Mouse (Mus musculus) neural tube, embryonic 13.5 days (tissue): ENCODE data around the gene Galk1. TPM values are rescaled to one million over a fixed set of nuclear protein-coding genes. Genes with fewer than 3 reads are reported as not detected.
"Not testable (repeated sequence)": the region's sequence is repeated elsewhere in the genome, so short reads cannot be mapped to it uniquely, and the experiment has no call there.

Experiments
- ATAC-seq: fragments of 200-750 bp; cut with Nextera tagmentation; 2 replicates; pipeline ENCODE4 v1.8.0; 2017; ENCODE audit warnings: low read depth, mild to moderate bottlenecking, moderate TSS enrichment, moderate library complexity
- H3K27ac ChIP-seq: fragments of 300-500 bp; sonication (generic); replicated peaks from 2 replicates; pipeline ENCODE4 v1.5.1; 2015; ENCODE audit warnings: moderate library complexity, mild to moderate bottlenecking, inconsistent platforms
- H3K27me3 ChIP-seq: fragments of 300-500 bp; sonication (generic); 2 replicates; pipeline ENCODE4 v1.6.1; 2015; ENCODE audit warnings: mild to moderate bottlenecking, inconsistent platforms
- H3K36me3 ChIP-seq: fragments of 300-500 bp; sonication (generic); 2 replicates; pipeline ENCODE4 v1.6.1; 2015; ENCODE audit warnings: mild to moderate bottlenecking, inconsistent platforms
- H3K4me1 ChIP-seq: fragments of 300-500 bp; sonication (generic); replicated peaks from 2 replicates; pipeline ENCODE4 v1.6.1; 2015; ENCODE audit warnings: inconsistent platforms
- H3K4me2 ChIP-seq: fragments of 300-500 bp; sonication (generic); 2 replicates; pipeline ENCODE4 v1.6.1; 2015; ENCODE audit warnings: inconsistent platforms, mild to moderate bottlenecking, moderate library complexity
- H3K4me3 ChIP-seq: fragments of 300-500 bp; sonication (generic); 2 replicates; pipeline ENCODE4 v1.5.1; 2015; ENCODE audit warnings: mild to moderate bottlenecking, inconsistent platforms
- H3K9ac ChIP-seq: fragments of 300-500 bp; sonication (generic); 2 replicates; pipeline ENCODE4 v1.6.1; 2015; ENCODE audit warnings: moderate library complexity, mild to moderate bottlenecking, inconsistent platforms
- H3K9me3 ChIP-seq: fragments of 300-500 bp; sonication (generic); 2 replicates; pipeline ENCODE4 v1.6.1; 2016; ENCODE audit warnings: inconsistent platforms
- WGBS: fragments of 180-500 bp; shearing (Covaris S2); methylation state at CpG from one replicate; pipeline ENCODE4 v1.1.7; 2015; 5-methylcytosine and 5-hydroxymethylcytosine counted together
- polyA plus RNA-seq: library from polyadenylated mRNA; unstranded; fragments of >200 nt; fragmentation: Nextera tagmentation; extraction: Ambion mirVana; gene quantifications from 2 replicates; pipeline ENCODE4 v1.2.1, GENCODE M21; 2015

The Galk1 gene
- polyA plus RNA-seq, 1 experiment from 2014 or later = 73.9 TPM

- H3K4me2 ChIP-seq = no peak overlapping the region
- 82% methylated on average over 9 of the region's 9 CpGs for WGBS
Observed at GRCm38 (mm10) chr11:116028177-116028865, 15.8 kb upstream of the Galk1 start.

GRCm38 (mm10) chr11:116027756-116028155 is 15.2 kb upstream of the Galk1 start, which contains the start of gene H3f3b:
Gene H3f3b, minus strand, starts transcription at chr11:116027962.
- no peak within 1 kb of the TSS for H3K27ac ChIP-seq
- no peak within 1 kb of the TSS for H3K4me3 ChIP-seq
- H3K36me3 ChIP-seq = peaks cover 4% of the 10 kb centered on the region; the same call in 1 of the 2 replicates
- H3K9ac ChIP-seq = no peak within 1 kb of the TSS
- ATAC-seq = no peak
- no peaks in the 10 kb centered on the region for H3K27me3 ChIP-seq
- peaks cover 26% of the 10 kb centered on the region for H3K4me1 ChIP-seq
- H3K4me2 ChIP-seq = no peak within 1 kb of the TSS
- WGBS = 81% methylated on average over 4 of the region's 4 CpGs
- no peaks in the 10 kb centered on the region for H3K9me3 ChIP-seq

More at GRCm38 (mm10) chr11:116028177-116028865, 15.8 kb upstream of the Galk1 start:
- Histone ChIP-seq H3K36me3 (peaks cover 4% of the 10 kb centered on the region; the same call in 1 of the 2 replicates), H3K9ac (no peak overlapping the region), H3K27me3 (no peaks in the 10 kb centered on the region), H3K4me1 (peaks cover 28% of the 10 kb centered on the region), H3K4me3 (no peak overlapping the region), H3K27ac (no peak overlapping the region), H3K9me3 (no peaks in the 10 kb centered on the region)
- no peak for ATAC-seq

GRCm38 (mm10) chr11:116025056-116025845 is 12.7 kb upstream of the Galk1 start:
- H3K4me1 ChIP-seq = peaks cover 24% of the 10 kb centered on the region

GRCm38 (mm10) chr11:116024356-116024808 is 11.9 kb upstream of the Galk1 start:
- ATAC-seq = peak; percentile 96
- Histone ChIP-seq H3K27me3 (no peaks in the 10 kb centered on the region), H3K9me3 (no peaks in the 10 kb centered on the region), H3K4me3 (peak overlapping the region; percentile 96), H3K27ac (peak overlapping the region; percentile 100), H3K36me3 (peaks cover 22% of the 10 kb centered on the region), H3K4me1 (peaks cover 20% of the 10 kb centered on the region), H3K9ac (peak overlapping the region; percentile 100), H3K4me2 (peak overlapping the region; percentile 94)
- under 1% methylated on average over 37 of the region's 37 CpGs for WGBS

More at GRCm38 (mm10) chr11:116025056-116025845, 12.7 kb upstream of the Galk1 start:
- Histone ChIP-seq H3K4me2 (no peak overlapping the region), H3K9ac (no peak overlapping the region), H3K4me3 (no peak overlapping the region), H3K27me3 (no peaks in the 10 kb centered on the region), H3K27ac (peak overlapping the region; percentile 66), H3K36me3 (peaks cover 21% of the 10 kb centered on the region), H3K9me3 (no peaks in the 10 kb centered on the region)
- WGBS = 93% methylated on average over 3 of the region's 3 CpGs
- no peak for ATAC-seq

GRCm38 (mm10) chr11:116023771-116024355 is 11.3 kb upstream of the Galk1 start:
- H3K4me1 ChIP-seq = peaks cover 18% of the 10 kb centered on the region
- peak; percentile 81 for ATAC-seq
- no peaks in the 10 kb centered on the region for H3K27me3 ChIP-seq
- H3K9ac ChIP-seq = peak overlapping the region; percentile 100
- WGBS = under 1% methylated on average over 56 of the region's 57 CpGs
- peak overlapping the region; percentile 100 for H3K27ac ChIP-seq
- H3K36me3 ChIP-seq = peaks cover 22% of the 10 kb centered on the region
- no peaks in the 10 kb centered on the region for H3K9me3 ChIP-seq
- peak overlapping the region; percentile 96 for H3K4me3 ChIP-seq
- peak overlapping the region; percentile 94 for H3K4me2 ChIP-seq

- Histone ChIP-seq H3K9ac (peak overlapping the region; percentile 100), H3K4me2 (peak overlapping the region; percentile 94), H3K4me3 (peak overlapping the region; percentile 96), H3K27ac (peak overlapping the region; percentile 100), H3K36me3 (peaks cover 22% of the 10 kb centered on the region), H3K4me1 (peaks cover 18% of the 10 kb centered on the region)
- 6% methylated on average over 18 of the region's 18 CpGs for WGBS
- not testable (repeated sequence) for H3K27me3 ChIP-seq, H3K9me3 ChIP-seq, ATAC-seq
Observed at GRCm38 (mm10) chr11:116023074-116023770, 10.7 kb upstream of the Galk1 start.

- no peak overlapping the region for H3K27ac ChIP-seq
- H3K36me3 ChIP-seq = peaks cover 22% of the 10 kb centered on the region
- H3K27me3 ChIP-seq = no peaks in the 10 kb centered on the region
- WGBS = 67% methylated on average over 4 of the region's 4 CpGs
- peak overlapping the region; percentile 70 for H3K9ac ChIP-seq
- H3K4me3 ChIP-seq = peak overlapping the region; percentile 96
- H3K9me3 ChIP-seq = no peaks in the 10 kb centered on the region
- ATAC-seq = no peak
- peak overlapping the region; percentile 94 for H3K4me2 ChIP-seq
- H3K4me1 ChIP-seq = peaks cover 18% of the 10 kb centered on the region
Observed at GRCm38 (mm10) chr11:116022256-116022780, 9.8 kb upstream of the Galk1 start.

- Histone ChIP-seq H3K4me3 (peak overlapping the region; percentile 96), H3K27ac (no peak overlapping the region; the same call in 1 of the 2 replicates), H3K9me3 (no peaks in the 10 kb centered on the region), H3K27me3 (no peaks in the 10 kb centered on the region), H3K36me3 (peaks cover 22% of the 10 kb centered on the region), H3K9ac (0 out of 2 replicates have a peak overlapping the region, but pooled peaks have one; percentile 18), H3K4me1 (peaks cover 18% of the 10 kb centered on the region), H3K4me2 (peak overlapping the region; percentile 94)
- no peak for ATAC-seq
- WGBS = 87% methylated on average over 6 of the region's 6 CpGs
Observed at GRCm38 (mm10) chr11:116021328-116022220, 9.1 kb upstream of the Galk1 start.

GRCm38 (mm10) chr11:116020519-116020922 is 8.0 kb upstream of the Galk1 start:
- no peak for ATAC-seq
- Histone ChIP-seq H3K9me3 (no peaks in the 10 kb centered on the region), H3K27me3 (no peaks in the 10 kb centered on the region), H3K4me1 (peaks cover 18% of the 10 kb centered on the region), H3K27ac (0 out of 2 replicates have a peak overlapping the region, but pooled peaks have one; percentile 38), H3K9ac (no peak overlapping the region), H3K36me3 (peaks cover 22% of the 10 kb centered on the region), H3K4me3 (no peak overlapping the region), H3K4me2 (no peak overlapping the region)
- 43% methylated on average over 1 of the region's 1 CpGs for WGBS

- 74% methylated on average over 2 of the region's 2 CpGs for WGBS
- Histone ChIP-seq H3K4me2 (no peak overlapping the region), H3K9me3 (no peaks in the 10 kb centered on the region), H3K27me3 (no peaks in the 10 kb centered on the region), H3K9ac (no peak overlapping the region), H3K4me3 (no peak overlapping the region), H3K4me1 (peaks cover 18% of the 10 kb centered on the region), H3K27ac (0 out of 2 replicates have a peak overlapping the region, but pooled peaks have one; percentile 38), H3K36me3 (peaks cover 22% of the 10 kb centered on the region)
- no peak for ATAC-seq
Observed at GRCm38 (mm10) chr11:116019976-116020411, 7.5 kb upstream of the Galk1 start.
